Mouse (Mus musculus) cerebellum, adult 2 months (tissue): Measurements from ENCODE around the gene Anxa1.

ENCODE experiments used
- CTCF ChIP-seq: fragments of 200-500 bp; IDR thresholded peaks from 2 replicates; pipeline ENCODE4 v1.5.1; 2011; ENCODE audit warnings: low read depth, mild to moderate bottlenecking, control low read depth, low read length, moderate library complexity, borderline replicate concordance; ENCODE audit not compliant: insufficient read depth
- POLR2A ChIP-seq: fragments of 200-500 bp; IDR thresholded peaks from 2 replicates; pipeline ENCODE4 v1.6.1; 2011; ENCODE audit warnings: low read length, control low read depth, borderline replicate concordance; ENCODE audit not compliant: insufficient read depth

- TF ChIP-seq POLR2A: no peak
- no peak for TF ChIP-seq CTCF
These were observed 4.4 kb downstream of the Anxa1 start for GRCm38 (mm10) chr19:20386296-20386695.
